Mouse (Mus musculus) layer of hippocampus, postnatal 36 days (tissue): ENCODE results near the gene Dnajc3. TPM values are rescaled to one million over a fixed set of nuclear protein-coding genes. Genes with fewer than 3 reads are reported as not detected.

Source experiments
- DNase-seq, 2 experiments: peaks; one replicate each; pipeline ENCODE4 v3.0.0; 2022
- total RNA-seq, 2 experiments: library from RNA; stranded (reverse); gene quantifications; 2 replicates each; pipeline ENCODE4 v1.2.3; 2021

Gene Dnajc3
- total RNA-seq, 2 experiments from 2014 or later: 41.8 to 50.9 TPM

GRCm38 (mm10) chr14:118984161-118984560 lies 46.4 kb downstream of the Dnajc3 start:
- no peak for DNase-seq

GRCm38 (mm10) chr14:118986653-118987522 lies 49.1 kb downstream of the Dnajc3 start:
- peak; percentile 64 to 71 for DNase-seq

- DNase-seq: no peak
Observed at GRCm38 (mm10) chr14:118987523-118988496, 50.0 kb downstream of the Dnajc3 start.

- DNase-seq: no peak
Observed at GRCm38 (mm10) chr14:118995226-118995925, 57.6 kb downstream of the Dnajc3 start.

- DNase-seq: no peak
Observed at GRCm38 (mm10) chr14:119003320-119003719, 65.5 kb downstream of the Dnajc3 start.

- no peak for DNase-seq
Observed at GRCm38 (mm10) chr14:119005834-119006233, 68.1 kb downstream of the Dnajc3 start.

GRCm38 (mm10) chr14:119006441-119007102 lies 68.8 kb downstream of the Dnajc3 start:
- DNase-seq: no peak

- DNase-seq: peak; percentile 94 to 95
Observed at GRCm38 (mm10) chr14:119007103-119007951, 69.6 kb downstream of the Dnajc3 start.

GRCm38 (mm10) chr14:119008031-119008590 lies 70.3 kb downstream of the Dnajc3 start:
- DNase-seq: no peak

- no peak for DNase-seq
Observed at GRCm38 (mm10) chr14:119009531-119009930, 71.8 kb downstream of the Dnajc3 start.

GRCm38 (mm10) chr14:119012607-119013431 lies 75.0 kb downstream of the Dnajc3 start:
- peak; percentile 70 to 73 for DNase-seq

GRCm38 (mm10) chr14:119013549-119013948 lies 75.8 kb downstream of the Dnajc3 start:
- no peak for DNase-seq

GRCm38 (mm10) chr14:119025889-119026288 lies 88.1 kb downstream of the Dnajc3 start:
- DNase-seq: no peak

GRCm38 (mm10) chr14:119027130-119027529 lies 89.4 kb downstream of the Dnajc3 start:
- peak in 1 of 2 experiments; percentile 40 for DNase-seq

- DNase-seq: no peak
Observed at GRCm38 (mm10) chr14:119027675-119028253, 90.0 kb downstream of the Dnajc3 start.
